Mouse (Mus musculus) layer of hippocampus, adult 9-10 months (tissue): ENCODE data around the gene Gm3376.
"Not testable (repeated sequence)": the region's sequence is repeated elsewhere in the genome, so short reads cannot be mapped to it uniquely, and the experiment has no call there.

Experiments used
- DNase-seq: peaks from one replicate; pipeline ENCODE4 v3.0.0; 2022; ENCODE audit warnings: low spot score

The Gm3376 gene

DNA sequence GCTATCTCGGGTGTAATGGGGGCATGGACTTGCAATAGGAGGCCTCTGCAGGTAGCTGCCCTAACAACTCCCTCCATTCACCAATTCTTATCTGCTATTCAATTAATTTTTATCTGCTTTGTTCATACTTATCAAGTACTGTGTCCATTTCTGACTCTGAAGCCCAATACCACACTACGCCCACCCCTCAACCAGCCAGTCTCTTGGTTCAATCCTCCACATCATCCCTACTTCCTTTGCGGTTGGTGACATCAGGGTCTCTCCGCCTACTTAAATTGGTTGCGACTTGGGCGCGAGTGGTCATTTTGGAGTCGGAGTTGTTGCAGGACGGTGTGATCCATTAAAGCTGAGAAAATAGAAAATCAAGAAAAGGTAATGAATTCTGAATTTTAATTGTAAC lies at the start of gene Gm3376:
Gm3376 (plus strand) TSS at position 301 of the 400 bp plus-strand sequence.
- DNase-seq: not testable (repeated sequence)
